Mouse (Mus musculus): ENCODE results near the gene 2310034G01Rik. TPM values are rescaled to one million over a fixed set of nuclear protein-coding genes. Genes with fewer than 3 reads are reported as not detected.

The 2310034G01Rik gene
- polyA plus RNA-seq, 1 experiment from 2014 or later = 2.4 TPM

- no peak overlapping the region for H3K4me3 ChIP-seq (ENCODE audit: low read depth, low read length)
- no peak overlapping the region for H3K4me2 ChIP-seq (ENCODE audit: low read depth)
- no peaks in the 10 kb centered on the region for H3K27me3 ChIP-seq (ENCODE audit: control insufficient read depth, insufficient read depth, low read length)
- peak; percentile 37 for DNase-seq (ENCODE audit: low spot score)
- H3K4me1 ChIP-seq (ENCODE audit: control insufficient read depth, insufficient read depth, low read length) = no peaks in the 10 kb centered on the region
- no peaks in the 10 kb centered on the region for H3K36me3 ChIP-seq (ENCODE audit: control insufficient read depth, insufficient read depth, low read length)
- no peak overlapping the region for H3K27ac ChIP-seq (ENCODE audit: low read depth, low read length)
- no peaks in the 10 kb centered on the region for H3K9me3 ChIP-seq (ENCODE audit: control insufficient read depth, low read length)
- no peak overlapping the region for H3K9ac ChIP-seq (ENCODE audit: low read length)
- ATAC-seq (ENCODE audit: insufficient read depth, low FRiP score, low TSS enrichment) = no peak
- WGBS = 35% methylated on average over 4 of the region's 4 CpGs
Measured at GRCm38 (mm10) chr19:46369204-46369603, 19.1 kb upstream of the 2310034G01Rik start.

DNA sequence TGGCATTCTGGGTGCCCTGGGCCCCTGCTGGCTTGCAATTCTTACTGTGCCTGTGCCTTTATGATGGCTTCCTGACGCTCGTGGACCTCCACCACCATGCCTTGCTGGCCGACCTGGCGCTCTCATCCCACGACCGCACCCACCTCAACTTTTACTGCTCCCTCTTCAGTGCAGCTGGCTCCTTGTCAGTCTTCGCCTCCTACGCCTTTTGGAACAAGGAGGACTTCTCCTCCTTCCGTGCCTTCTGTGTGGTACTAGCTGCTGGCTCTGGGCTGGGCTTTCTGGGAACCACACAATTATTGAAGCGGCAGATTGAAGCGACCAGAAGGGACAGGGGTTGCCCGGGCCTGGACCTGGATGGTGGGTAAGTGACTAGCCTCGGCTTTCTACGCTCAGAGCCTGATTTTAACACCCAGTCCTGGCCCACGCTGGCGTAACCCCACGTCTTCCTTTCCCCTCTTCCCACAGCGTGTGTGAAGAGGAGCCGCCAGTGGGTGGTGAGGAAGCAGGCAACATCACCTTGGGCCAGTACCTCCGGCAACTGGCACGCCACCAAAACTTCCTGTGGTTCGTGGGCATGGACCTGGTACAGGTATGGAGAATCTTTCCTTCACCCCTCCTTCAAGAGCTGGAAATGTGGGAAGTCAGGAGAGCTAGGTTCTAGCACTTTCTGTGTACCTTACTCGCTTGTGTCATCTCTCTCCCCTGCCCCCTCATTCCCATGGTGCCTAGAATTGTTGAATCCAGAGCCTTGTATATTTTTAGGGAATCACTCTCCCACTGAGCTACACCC is 17.9 kb upstream of the 2310034G01Rik start:
- no peak for ATAC-seq (ENCODE audit: insufficient read depth, low FRiP score, low TSS enrichment)
- H3K4me2 ChIP-seq (ENCODE audit: low read depth) = no peak overlapping the region
- DNase-seq (ENCODE audit: low spot score) = no peak
- WGBS = 87% methylated on average over 22 of the region's 23 CpGs
- H3K36me3 ChIP-seq (ENCODE audit: control insufficient read depth, insufficient read depth, low read length) = no peaks in the 10 kb centered on the region
- H3K27ac ChIP-seq (ENCODE audit: low read depth, low read length) = no peak overlapping the region
- no peaks in the 10 kb centered on the region for H3K4me1 ChIP-seq (ENCODE audit: control insufficient read depth, insufficient read depth, low read length)
- H3K9me3 ChIP-seq (ENCODE audit: control insufficient read depth, low read length) = no peaks in the 10 kb centered on the region
- H3K27me3 ChIP-seq (ENCODE audit: control insufficient read depth, insufficient read depth, low read length) = no peaks in the 10 kb centered on the region
- no peak overlapping the region for H3K4me3 ChIP-seq (ENCODE audit: low read depth, low read length)
- H3K9ac ChIP-seq (ENCODE audit: low read length) = no peak overlapping the region

- DNase-seq (ENCODE audit: low spot score) (no peak), ATAC-seq (ENCODE audit: insufficient read depth, low FRiP score, low TSS enrichment) (no peak)
- H3K9ac ChIP-seq (ENCODE audit: low read length) = no peak overlapping the region
- no peaks in the 10 kb centered on the region for H3K36me3 ChIP-seq (ENCODE audit: control insufficient read depth, insufficient read depth, low read length)
- peaks cover 1% of the 10 kb centered on the region; the same call in 1 of the 2 replicates for H3K27me3 ChIP-seq (ENCODE audit: control insufficient read depth, insufficient read depth, low read length)
- H3K4me1 ChIP-seq (ENCODE audit: control insufficient read depth, insufficient read depth, low read length) = no peaks in the 10 kb centered on the region
- WGBS = 87% methylated on average over 11 of the region's 11 CpGs
- no peak overlapping the region for H3K4me2 ChIP-seq (ENCODE audit: low read depth)
- H3K4me3 ChIP-seq (ENCODE audit: low read depth, low read length) = no peak overlapping the region
- H3K27ac ChIP-seq (ENCODE audit: low read depth, low read length) = no peak overlapping the region
- H3K9me3 ChIP-seq (ENCODE audit: control insufficient read depth, low read length) = no peaks in the 10 kb centered on the region
Measured at GRCm38 (mm10) chr19:46363294-46364009, 13.3 kb upstream of the 2310034G01Rik start.

GRCm38 (mm10) chr19:46362104-46362503 is 12.0 kb upstream of the 2310034G01Rik start:
- Histone ChIP-seq H3K4me3 (ENCODE audit: low read depth, low read length) (no peak overlapping the region), H3K9ac (ENCODE audit: low read length) (no peak overlapping the region), H3K4me2 (ENCODE audit: low read depth) (no peak overlapping the region), H3K27me3 (ENCODE audit: control insufficient read depth, insufficient read depth, low read length) (peaks cover 10% of the 10 kb centered on the region), H3K9me3 (ENCODE audit: control insufficient read depth, low read length) (no peaks in the 10 kb centered on the region), H3K4me1 (ENCODE audit: control insufficient read depth, insufficient read depth, low read length) (no peaks in the 10 kb centered on the region), H3K36me3 (ENCODE audit: control insufficient read depth, insufficient read depth, low read length) (no peaks in the 10 kb centered on the region), H3K27ac (ENCODE audit: low read depth, low read length) (no peak overlapping the region)
- ATAC-seq (ENCODE audit: insufficient read depth, low FRiP score, low TSS enrichment) (no peak), DNase-seq (ENCODE audit: low spot score) (no peak)
- WGBS = 91% methylated on average over 8 of the region's 8 CpGs

DNA sequence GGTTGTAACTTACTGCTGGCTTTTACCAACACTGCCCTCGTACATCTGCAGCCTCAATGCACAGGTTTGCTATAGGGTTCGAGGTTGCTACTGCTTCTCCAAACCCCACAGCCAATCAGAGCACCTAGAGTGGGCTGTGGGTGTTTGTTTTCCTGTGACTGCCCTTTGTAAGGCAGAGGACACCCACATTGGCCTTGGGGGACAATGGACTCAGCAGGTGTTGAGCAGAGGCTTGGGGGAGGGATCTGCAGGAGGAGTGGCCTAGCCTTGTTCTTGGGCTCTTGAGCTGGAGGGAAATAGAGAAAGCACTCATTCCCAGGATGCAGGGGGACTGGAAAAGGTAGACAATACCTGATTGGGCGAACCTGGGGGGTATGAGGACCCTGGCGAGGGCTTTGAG is 8.3 kb upstream of the 2310034G01Rik start:
- DNase-seq (ENCODE audit: low spot score) (no peak), ATAC-seq (ENCODE audit: insufficient read depth, low FRiP score, low TSS enrichment) (no peak)
- WGBS = 63% methylated on average over 4 of the region's 4 CpGs
- H3K27me3 ChIP-seq (ENCODE audit: control insufficient read depth, insufficient read depth, low read length) = peaks cover 10% of the 10 kb centered on the region
- no peak overlapping the region for H3K4me3 ChIP-seq (ENCODE audit: low read depth, low read length)
- no peaks in the 10 kb centered on the region for H3K4me1 ChIP-seq (ENCODE audit: control insufficient read depth, insufficient read depth, low read length)
- no peaks in the 10 kb centered on the region for H3K36me3 ChIP-seq (ENCODE audit: control insufficient read depth, insufficient read depth, low read length)
- H3K27ac ChIP-seq (ENCODE audit: low read depth, low read length) = no peak overlapping the region
- no peak overlapping the region for H3K4me2 ChIP-seq (ENCODE audit: low read depth)
- H3K9me3 ChIP-seq (ENCODE audit: control insufficient read depth, low read length) = no peaks in the 10 kb centered on the region
- H3K9ac ChIP-seq (ENCODE audit: low read length) = no peak overlapping the region

GRCm38 (mm10) chr19:46357344-46358280 is 7.5 kb upstream of the 2310034G01Rik start:
- DNase-seq (ENCODE audit: low spot score) (no peak), ATAC-seq (ENCODE audit: insufficient read depth, low FRiP score, low TSS enrichment) (no peak)
- Histone ChIP-seq H3K27ac (ENCODE audit: low read depth, low read length) (no peak overlapping the region), H3K27me3 (ENCODE audit: control insufficient read depth, insufficient read depth, low read length) (peaks cover 10% of the 10 kb centered on the region), H3K4me2 (ENCODE audit: low read depth) (peak overlapping the region; percentile 72), H3K9me3 (ENCODE audit: control insufficient read depth, low read length) (no peaks in the 10 kb centered on the region), H3K4me3 (ENCODE audit: low read depth, low read length) (peak overlapping the region; percentile 44), H3K4me1 (ENCODE audit: control insufficient read depth, insufficient read depth, low read length) (no peaks in the 10 kb centered on the region), H3K9ac (ENCODE audit: low read length) (peak overlapping the region; percentile 61), H3K36me3 (ENCODE audit: control insufficient read depth, insufficient read depth, low read length) (no peaks in the 10 kb centered on the region)
- WGBS = 15% methylated on average over 25 of the region's 25 CpGs

GRCm38 (mm10) chr19:46356701-46357138 is 6.6 kb upstream of the 2310034G01Rik start:
- Histone ChIP-seq H3K9me3 (ENCODE audit: control insufficient read depth, low read length) (no peaks in the 10 kb centered on the region), H3K9ac (ENCODE audit: low read length) (peak overlapping the region; percentile 61), H3K27ac (ENCODE audit: low read depth, low read length) (no peak overlapping the region), H3K27me3 (ENCODE audit: control insufficient read depth, insufficient read depth, low read length) (peaks cover 10% of the 10 kb centered on the region), H3K4me2 (ENCODE audit: low read depth) (peak overlapping the region; percentile 72), H3K36me3 (ENCODE audit: control insufficient read depth, insufficient read depth, low read length) (no peaks in the 10 kb centered on the region), H3K4me3 (ENCODE audit: low read depth, low read length) (peak overlapping the region; percentile 44), H3K4me1 (ENCODE audit: control insufficient read depth, insufficient read depth, low read length) (no peaks in the 10 kb centered on the region)
- under 1% methylated on average over 29 of the region's 29 CpGs for WGBS
- peak; percentile 87 for DNase-seq (ENCODE audit: low spot score)
- peak; percentile 67 for ATAC-seq (ENCODE audit: insufficient read depth, low FRiP score, low TSS enrichment)

- WGBS = 27% methylated on average over 6 of the region's 6 CpGs
- H3K9me3 ChIP-seq (ENCODE audit: control insufficient read depth, low read length) = no peaks in the 10 kb centered on the region
- ATAC-seq (ENCODE audit: insufficient read depth, low FRiP score, low TSS enrichment) = no peak
Measured at GRCm38 (mm10) chr19:46349550-46349949, 552 bp downstream of the 2310034G01Rik start.

More at GRCm38 (mm10) chr19:46349550-46349949, 552 bp downstream of the 2310034G01Rik start:
- H3K4me3 ChIP-seq (ENCODE audit: low read depth, low read length) = peak overlapping the region; percentile 48
- H3K4me1 ChIP-seq (ENCODE audit: control insufficient read depth, insufficient read depth, low read length) = peaks cover 4% of the 10 kb centered on the region
- H3K27ac ChIP-seq (ENCODE audit: low read depth, low read length) = no peak overlapping the region
- H3K9ac ChIP-seq (ENCODE audit: low read length) = peak overlapping the region; percentile 61
- no peak for DNase-seq (ENCODE audit: low spot score)
- no peaks in the 10 kb centered on the region for H3K36me3 ChIP-seq (ENCODE audit: control insufficient read depth, insufficient read depth, low read length)
- peak overlapping the region; percentile 73 for H3K4me2 ChIP-seq (ENCODE audit: low read depth)
- peaks cover 11% of the 10 kb centered on the region for H3K27me3 ChIP-seq (ENCODE audit: control insufficient read depth, insufficient read depth, low read length)
